Mouse (Mus musculus) forebrain, postnatal 0 days (tissue): Measurements from ENCODE around the gene Abcf2. TPM values are rescaled to one million over a fixed set of nuclear protein-coding genes. Genes with fewer than 3 reads are reported as not detected.
"Not testable (repeated sequence)": the region's sequence is repeated elsewhere in the genome, so short reads cannot be mapped to it uniquely, and the experiment has no call there.

Experiments used
- ATAC-seq: fragments of 200-750 bp; cut with Nextera tagmentation; 2 replicates; pipeline ENCODE4 v1.8.0; 2017; ENCODE audit warnings: mild to moderate bottlenecking, moderate library complexity
- DNase-seq: peaks from one replicate; pipeline ENCODE4 v3.0.0-alpha.2; 2015
- H3K27ac ChIP-seq: fragments of 300-500 bp; sonication (generic); 2 replicates; pipeline ENCODE4 v1.5.1; 2014; ENCODE audit warnings: low read depth, mild to moderate bottlenecking, antibody characterized with exemption, low read length, moderate library complexity, mixed read lengths
- H3K27me3 ChIP-seq: fragments of 300-500 bp; sonication (generic); 2 replicates; pipeline ENCODE4 v1.6.1; 2014; ENCODE audit warnings: mild to moderate bottlenecking, low read length, mixed read lengths; ENCODE audit not compliant: insufficient read depth
- H3K36me3 ChIP-seq: fragments of 300-500 bp; sonication (generic); 2 replicates; pipeline ENCODE4 v1.6.1; 2014; ENCODE audit warnings: mild to moderate bottlenecking, moderate library complexity; ENCODE audit not compliant: insufficient read depth
- H3K4me1 ChIP-seq: fragments of 300-500 bp; sonication (generic); 2 replicates; pipeline ENCODE4 v1.6.1; 2014; ENCODE audit warnings: antibody characterized with exemption; ENCODE audit not compliant: insufficient read depth
- H3K4me2 ChIP-seq: fragments of 300-500 bp; sonication (generic); 2 replicates; pipeline ENCODE4 v1.6.1; 2014; ENCODE audit warnings: low read depth, mild to moderate bottlenecking, moderate library complexity
- H3K4me3 ChIP-seq: fragments of 300-500 bp; sonication (generic); 2 replicates; pipeline ENCODE4 v1.5.1; 2014; ENCODE audit warnings: low read depth, low read length, mixed read lengths
- H3K9ac ChIP-seq: fragments of 300-500 bp; sonication (generic); 2 replicates; pipeline ENCODE4 v1.6.1; 2014; ENCODE audit warnings: mild to moderate bottlenecking
- H3K9me3 ChIP-seq: fragments of 300-500 bp; sonication (generic); 2 replicates; pipeline ENCODE4 v1.6.1; 2016; ENCODE audit warnings: low read length
- CTCF ChIP-seq: sonication (generic); IDR thresholded peaks from 2 replicates; pipeline ENCODE4 v1.5.1; 2016; ENCODE audit warnings: antibody characterized with exemption, control low read depth, low read depth
- WGBS: fragments of 180-500 bp; shearing (Covaris S2); extraction: QIAGEN DNeasy Blood & Tissue Kit; methylation state at CpG from one replicate; pipeline ENCODE4 v1.1.7; 2014; 5-methylcytosine and 5-hydroxymethylcytosine counted together
- polyA plus RNA-seq: library from polyadenylated mRNA; unstranded; fragments of >200 nt; fragmentation: Nextera tagmentation; extraction: Ambion mirVana; gene quantifications from 2 replicates; pipeline ENCODE4 v1.2.1, GENCODE M21; 2015
- total RNA-seq: library from RNA; depleted of rRNA; stranded (reverse); fragments of >200 nt; gene quantifications from 2 replicates; pipeline ENCODE4 v1.2.3, GENCODE M21; 2014

The Abcf2 gene
- total and polyA plus RNA-seq, 2 experiments from 2014 or later: 59.8 to 73.7 TPM

- ATAC-seq: peak; percentile 37; the same call in 1 of the 2 replicates
- H3K36me3 ChIP-seq: peaks cover 24% of the 10 kb centered on the region
- H3K4me1 ChIP-seq: peaks cover 10% of the 10 kb centered on the region
- peak; percentile 34 for DNase-seq
- peak overlapping the region; percentile 88 for H3K27ac ChIP-seq
- H3K9me3 ChIP-seq: no peaks in the 10 kb centered on the region
- WGBS: 6% methylated on average over 8 of the region's 8 CpGs
- no peaks in the 10 kb centered on the region for H3K27me3 ChIP-seq
- TF ChIP-seq CTCF: no peak
- peak overlapping the region; percentile 83 for H3K9ac ChIP-seq
- H3K4me2 ChIP-seq: peak overlapping the region; percentile 88
- peak overlapping the region; percentile 79 for H3K4me3 ChIP-seq
These were observed 8.8 kb upstream of the Abcf2 start for GRCm38 (mm10) chr5:24586106-24586505.

- DNase-seq: no peak
- H3K4me2 ChIP-seq: peak overlapping the region; percentile 64
- no peak; the same call in 1 of the 2 replicates for TF ChIP-seq CTCF
- peaks cover 16% of the 10 kb centered on the region for H3K36me3 ChIP-seq
- WGBS: 70% methylated on average over 6 of the region's 6 CpGs
- H3K9ac ChIP-seq: peak overlapping the region; percentile 25; the same call in 1 of the 2 replicates
- no peaks in the 10 kb centered on the region for H3K27me3 ChIP-seq
- H3K27ac ChIP-seq: no peak overlapping the region
- ATAC-seq: no peak
- peak overlapping the region; percentile 56 for H3K4me3 ChIP-seq
- peaks cover 8% of the 10 kb centered on the region; the same call in 1 of the 2 replicates for H3K4me1 ChIP-seq
- no peaks in the 10 kb centered on the region for H3K9me3 ChIP-seq
These were observed 1.1 kb upstream of the Abcf2 start for GRCm38 (mm10) chr5:24578109-24578963.

GRCm38 (mm10) chr5:24576801-24577182, 475 bp downstream of the Abcf2 start:
- TF ChIP-seq CTCF: no peak; the same call in 1 of the 2 replicates
- WGBS: 1% methylated on average over 32 of the region's 32 CpGs
- no peak for DNase-seq

GRCm38 (mm10) chr5:24575948-24576347, 1.3 kb downstream of the Abcf2 start:
- peaks cover 40% of the 10 kb centered on the region for H3K36me3 ChIP-seq
- WGBS: 83% methylated on average over 1 of the region's 1 CpGs
- H3K9me3 ChIP-seq: no peaks in the 10 kb centered on the region
- ATAC-seq (no peak), DNase-seq (no peak)
- H3K27ac ChIP-seq: no peak overlapping the region
- peaks cover 8% of the 10 kb centered on the region; the same call in 1 of the 2 replicates for H3K4me1 ChIP-seq
- no peaks in the 10 kb centered on the region for H3K27me3 ChIP-seq
- H3K4me2 ChIP-seq: peak overlapping the region; percentile 83; the same call in 1 of the 2 replicates
- H3K4me3 ChIP-seq: no peak overlapping the region
- TF ChIP-seq CTCF: no peak
- H3K9ac ChIP-seq: no peak overlapping the region

More at GRCm38 (mm10) chr5:24576801-24577182, 475 bp downstream of the Abcf2 start:
- Histone ChIP-seq H3K27me3 (no peaks in the 10 kb centered on the region), H3K4me1 (peaks cover 8% of the 10 kb centered on the region; the same call in 1 of the 2 replicates), H3K9ac (peak overlapping the region; percentile 53), H3K4me3 (peak overlapping the region; percentile 56), H3K4me2 (peak overlapping the region; percentile 83), H3K9me3 (no peaks in the 10 kb centered on the region), H3K36me3 (peaks cover 31% of the 10 kb centered on the region), H3K27ac (no peak overlapping the region)
- peak; percentile 14 for ATAC-seq

- Histone ChIP-seq H3K9ac (no peak within 1 kb of the TSS), H3K4me1 (0 out of 2 replicates have a peak, but pooled peaks cover under 1% of the 10 kb centered on the region), H3K27me3 (no peaks in the 10 kb centered on the region), H3K4me2 (no peak within 1 kb of the TSS), H3K9me3 (no peaks in the 10 kb centered on the region), H3K4me3 (no peak within 1 kb of the TSS), H3K27ac (no peak within 1 kb of the TSS), H3K36me3 (no peaks in the 10 kb centered on the region)
- no peak for TF ChIP-seq CTCF
- ATAC-seq: no peak
- no peak for DNase-seq
- WGBS: 80% methylated on average over 2 of the region's 2 CpGs
These were observed 20.6 kb downstream of the Abcf2 start, which contains the start of gene 4931409K22Rik for GRCm38 (mm10) chr5:24556709-24557108. TSS of gene 4931409K22Rik (minus strand) at chr5:24556809.

- H3K4me1 ChIP-seq, DNase-seq, H3K4me3 ChIP-seq, ATAC-seq, H3K9me3 ChIP-seq, H3K4me2 ChIP-seq, H3K27me3 ChIP-seq, H3K9ac ChIP-seq, H3K27ac ChIP-seq, H3K36me3 ChIP-seq: not testable (repeated sequence)
- WGBS: 92% methylated on average over 7 of the region's 7 CpGs
These were observed 21.9 kb downstream of the Abcf2 start for GRCm38 (mm10) chr5:24555335-24555734.

- no peak for ATAC-seq
- no peaks in the 10 kb centered on the region for H3K36me3 ChIP-seq
- no peak overlapping the region for H3K4me3 ChIP-seq
- no peak overlapping the region for H3K9ac ChIP-seq
- no peak for TF ChIP-seq CTCF
- H3K4me1 ChIP-seq: peaks cover 9% of the 10 kb centered on the region; the same call in 1 of the 2 replicates
- H3K9me3 ChIP-seq: no peaks in the 10 kb centered on the region
- no peak overlapping the region for H3K4me2 ChIP-seq
- no peak overlapping the region for H3K27ac ChIP-seq
- no peak for DNase-seq
- H3K27me3 ChIP-seq: no peaks in the 10 kb centered on the region
- 79% methylated on average over 5 of the region's 5 CpGs for WGBS
These were observed 23.5 kb downstream of the Abcf2 start for GRCm38 (mm10) chr5:24553621-24554244.
